Mouse (Mus musculus) neural tube, postnatal 0 days (tissue): Measurements from ENCODE around the gene Limd1. TPM values are rescaled to one million over a fixed set of nuclear protein-coding genes. Genes with fewer than 3 reads are reported as not detected.

ENCODE experiments used
- polyA plus RNA-seq: library from polyadenylated mRNA; unstranded; fragments of >200 nt; fragmentation: Nextera tagmentation; extraction: Ambion mirVana; gene quantifications from 2 replicates; pipeline ENCODE4 v1.2.1, GENCODE M21; 2015

Gene Limd1
- polyA plus RNA-seq, result 9.2 and 11.0 TPM in 2 replicates

DNA sequence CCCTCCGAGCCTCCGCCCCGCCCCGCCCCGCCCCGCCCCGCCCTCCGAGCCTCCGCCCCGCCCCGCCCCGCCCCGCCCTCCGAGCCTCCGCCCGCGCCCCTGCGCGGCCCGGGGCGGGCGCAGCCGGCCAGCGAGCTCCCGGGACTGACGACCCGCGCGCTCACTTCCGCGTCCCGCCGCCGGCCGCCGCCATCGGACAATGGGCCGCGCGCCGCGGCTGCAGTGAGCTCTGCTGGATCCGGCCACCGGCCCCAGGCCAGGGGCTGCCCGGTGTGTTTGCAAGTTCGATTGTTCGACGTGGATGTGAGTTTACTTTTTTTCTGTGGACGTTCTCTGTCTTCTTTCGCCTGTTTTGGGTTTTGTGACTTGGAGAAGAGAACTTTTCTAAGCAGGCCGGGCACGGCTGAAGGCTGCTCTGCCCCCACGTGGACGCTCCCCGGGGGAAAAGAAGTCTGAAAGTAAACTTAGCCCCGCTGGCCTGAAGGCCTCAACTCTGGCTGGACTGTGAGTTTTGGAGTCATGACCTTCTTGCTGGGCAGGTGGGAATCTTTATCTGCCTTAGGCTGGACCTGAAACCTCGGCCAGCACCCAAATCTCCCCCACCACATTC lies at the start of gene Limd1:
Gene Limd1 (plus strand): TSS at position 121 of the 610 bp plus-strand sequence.

DNA sequence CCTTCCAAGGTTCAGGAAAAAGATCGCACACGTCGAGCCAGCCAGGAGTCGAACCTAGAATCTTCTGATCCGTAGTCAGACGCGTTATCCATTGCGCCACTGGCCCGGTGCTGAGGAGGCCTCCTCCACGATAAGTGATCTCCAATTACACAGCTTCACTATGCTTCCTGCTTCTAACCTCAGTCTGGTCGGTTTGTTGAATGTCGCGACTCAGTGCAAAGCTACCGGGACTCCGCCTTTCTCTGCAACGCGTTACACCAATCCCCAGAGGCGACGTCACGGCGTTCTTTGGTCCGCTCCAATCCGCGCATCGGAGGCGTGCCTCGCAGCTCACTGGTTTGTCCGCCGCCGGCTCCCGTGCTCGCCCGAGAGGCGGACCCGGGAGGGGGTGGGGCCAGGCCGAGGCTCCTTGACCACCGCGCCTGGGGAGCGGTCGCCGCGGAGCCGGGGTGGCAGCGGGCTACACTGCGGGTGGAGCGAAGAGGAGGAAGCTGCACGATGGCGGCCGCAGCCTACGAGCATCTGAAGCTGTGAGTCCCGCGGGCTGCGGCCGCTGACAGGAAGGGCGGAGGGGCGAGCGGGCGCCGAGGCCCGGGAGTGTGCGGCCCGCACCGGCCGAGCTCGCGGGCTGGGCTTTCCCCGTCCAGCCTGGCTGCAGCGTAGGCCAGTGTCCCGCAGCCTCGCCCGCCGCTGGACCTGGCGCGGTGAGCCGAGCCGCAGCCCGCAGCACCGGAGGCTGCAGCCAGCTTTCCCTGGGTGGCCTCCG lies 51.1 kb downstream of the Limd1 start, which contains the start of gene Sacm1l:
Gene Sacm1l (plus strand): TSS at position 368 of the 766 bp plus-strand sequence.

Other genes starting within 250 kb of the Limd1 start
- gene Tmem158, start 217.9 kb upstream of the Limd1 start, polyA plus RNA-seq, result 53.6 and 72.9 TPM in 2 replicates
- gene Lars2, start 111.8 kb upstream of the Limd1 start, polyA plus RNA-seq, result 1,300 and 1,359 TPM in 2 replicates
- 41.6 and 46.4 TPM in 2 replicates for gene Sacm1l, start 51.1 kb downstream of the Limd1 start, polyA plus RNA-seq
- 0.35 and 0.39 TPM in 2 replicates for gene Slc6a20b, start 153.9 kb downstream of the Limd1 start, polyA plus RNA-seq
- 0.30 and 0.56 TPM in 2 replicates for gene Ccr9, start 199.7 kb downstream of the Limd1 start, polyA plus RNA-seq
- 17.6 and 29.7 TPM in 2 replicates for gene Slc6a20a, start 200.2 kb downstream of the Limd1 start, polyA plus RNA-seq
- gene Lztfl1, start 239.0 kb downstream of the Limd1 start, polyA plus RNA-seq, result 42.6 and 51.9 TPM in 2 replicates